Mouse (Mus musculus) neural tube, embryonic 11.5 days (tissue): ENCODE data around the gene H13. TPM values are rescaled to one million over a fixed set of nuclear protein-coding genes. Genes with fewer than 3 reads are reported as not detected.

Experiments used
- ATAC-seq: fragments of 200-750 bp; cut with Nextera tagmentation; 2 replicates; pipeline ENCODE4 v1.8.0; 2017; ENCODE audit warnings: moderate number of reproducible peaks, mild to moderate bottlenecking, moderate TSS enrichment, moderate library complexity; ENCODE audit not compliant: insufficient read depth, low FRiP score, low TSS enrichment
- DNase-seq: peaks from one replicate; pipeline ENCODE4 v3.0.0-alpha.2; 2015; ENCODE audit warnings: low spot score
- H3K27ac ChIP-seq: fragments of 300-500 bp; sonication (generic); 2 replicates; pipeline ENCODE4 v1.5.1; 2014; ENCODE audit warnings: low read depth, mild to moderate bottlenecking, low read length
- H3K27me3 ChIP-seq: fragments of 300-500 bp; sonication (generic); 2 replicates; pipeline ENCODE4 v1.6.1; 2014; ENCODE audit warnings: mild to moderate bottlenecking, low read length, mixed read lengths; ENCODE audit not compliant: control insufficient read depth, insufficient read depth
- H3K36me3 ChIP-seq: fragments of 300-500 bp; sonication (generic); 2 replicates; pipeline ENCODE4 v1.6.1; 2014; ENCODE audit warnings: mild to moderate bottlenecking, low read length, moderate library complexity, mixed read lengths; ENCODE audit not compliant: control insufficient read depth, insufficient read depth
- H3K4me1 ChIP-seq: fragments of 300-500 bp; sonication (generic); 2 replicates; pipeline ENCODE4 v1.6.1; 2014; ENCODE audit warnings: low read length, mixed read lengths; ENCODE audit not compliant: control insufficient read depth, insufficient read depth
- H3K4me2 ChIP-seq: fragments of 300-500 bp; sonication (generic); 2 replicates; pipeline ENCODE4 v1.6.1; 2014; ENCODE audit warnings: low read depth, mild to moderate bottlenecking, moderate library complexity
- H3K4me3 ChIP-seq: fragments of 300-500 bp; sonication (generic); 2 replicates; pipeline ENCODE4 v1.5.1; 2014; ENCODE audit warnings: low read depth, low read length
- H3K9ac ChIP-seq: fragments of 300-500 bp; sonication (generic); 2 replicates; pipeline ENCODE4 v1.6.1; 2014; ENCODE audit warnings: mild to moderate bottlenecking, low read length
- H3K9me3 ChIP-seq: fragments of 300-500 bp; sonication (generic); 2 replicates; pipeline ENCODE4 v1.6.1; 2016; ENCODE audit warnings: low read length; ENCODE audit not compliant: control insufficient read depth
- WGBS: fragments of 180-500 bp; shearing (Covaris S2); extraction: QIAGEN DNeasy Blood & Tissue Kit; methylation state at CpG from one replicate; pipeline ENCODE4 v1.1.7; 2014; 5-methylcytosine and 5-hydroxymethylcytosine counted together
- polyA plus RNA-seq: library from polyadenylated mRNA; unstranded; fragments of >200 nt; fragmentation: Nextera tagmentation; extraction: Ambion mirVana; gene quantifications from 2 replicates; pipeline ENCODE4 v1.2.1, GENCODE M21; 2014

H13 gene
- polyA plus RNA-seq, 1 experiment from 2014 or later: 123 TPM

DNA sequence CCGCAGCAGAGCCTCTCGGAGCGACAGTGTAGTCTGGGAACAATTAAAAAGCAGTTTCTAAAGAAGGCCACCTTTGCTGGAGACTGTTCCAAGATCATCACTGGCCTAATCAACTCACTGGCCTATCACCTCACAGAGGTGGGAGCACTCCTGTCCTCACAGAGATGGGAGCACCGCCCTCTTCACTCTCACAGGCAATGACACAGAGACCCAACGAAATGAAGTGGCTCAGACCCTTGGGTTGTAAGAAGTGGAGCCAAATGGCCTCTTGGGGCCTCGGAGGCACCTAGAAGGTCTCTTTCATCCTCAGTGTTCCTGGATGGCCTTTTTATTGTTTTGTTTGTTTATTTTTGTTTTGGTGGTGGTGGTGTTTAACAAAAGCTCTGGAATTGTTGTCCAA lies 57.0 kb downstream of the H13 start:
- Histone ChIP-seq H3K4me2 (no peak overlapping the region), H3K36me3 (no peaks in the 10 kb centered on the region), H3K9ac (no peak overlapping the region), H3K4me3 (no peak overlapping the region), H3K27me3 (no peaks in the 10 kb centered on the region), H3K27ac (no peak overlapping the region), H3K4me1 (peaks cover 22% of the 10 kb centered on the region; the same call in 1 of the 2 replicates), H3K9me3 (no peaks in the 10 kb centered on the region)
- ATAC-seq (no peak), DNase-seq (peak; percentile 7)
- 81% methylated on average over 6 of the region's 6 CpGs for WGBS

DNA sequence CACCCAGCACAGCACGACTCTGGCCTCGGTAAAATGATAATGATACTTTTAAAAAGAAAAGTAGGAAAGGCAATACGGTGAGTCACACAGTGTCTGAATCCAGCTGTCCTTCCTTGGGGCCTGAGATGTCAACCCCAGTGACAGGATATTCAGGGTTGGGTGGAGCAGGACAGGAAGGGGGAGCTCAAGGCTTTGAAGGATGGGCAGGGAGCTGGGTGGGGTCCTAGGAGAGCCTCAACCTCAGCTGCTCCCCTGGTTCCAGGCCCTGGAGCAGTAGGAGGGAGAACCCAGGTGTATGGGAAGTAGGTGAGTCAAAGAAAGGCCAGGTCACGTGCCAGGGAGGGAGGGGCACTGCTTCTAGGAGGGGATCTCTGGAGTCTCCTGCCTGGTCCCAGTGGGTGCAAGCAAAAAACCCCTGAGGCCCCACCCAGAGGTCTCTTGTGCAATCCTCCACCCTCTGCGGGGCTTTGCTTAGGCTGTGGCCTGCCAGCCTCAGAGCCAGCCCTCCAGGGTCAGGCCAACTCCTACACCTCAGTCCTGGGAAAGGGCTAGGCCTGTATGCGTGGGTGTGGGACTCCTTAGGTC lies 57.6 kb downstream of the H13 start:
- Histone ChIP-seq H3K36me3 (no peaks in the 10 kb centered on the region), H3K4me2 (no peak overlapping the region), H3K27ac (no peak overlapping the region), H3K9me3 (no peaks in the 10 kb centered on the region), H3K27me3 (no peaks in the 10 kb centered on the region), H3K4me3 (no peak overlapping the region), H3K4me1 (peaks cover 22% of the 10 kb centered on the region; the same call in 1 of the 2 replicates), H3K9ac (no peak overlapping the region)
- peak; percentile 5 for DNase-seq
- ATAC-seq: no peak
- 78% methylated on average over 6 of the region's 6 CpGs for WGBS

DNA sequence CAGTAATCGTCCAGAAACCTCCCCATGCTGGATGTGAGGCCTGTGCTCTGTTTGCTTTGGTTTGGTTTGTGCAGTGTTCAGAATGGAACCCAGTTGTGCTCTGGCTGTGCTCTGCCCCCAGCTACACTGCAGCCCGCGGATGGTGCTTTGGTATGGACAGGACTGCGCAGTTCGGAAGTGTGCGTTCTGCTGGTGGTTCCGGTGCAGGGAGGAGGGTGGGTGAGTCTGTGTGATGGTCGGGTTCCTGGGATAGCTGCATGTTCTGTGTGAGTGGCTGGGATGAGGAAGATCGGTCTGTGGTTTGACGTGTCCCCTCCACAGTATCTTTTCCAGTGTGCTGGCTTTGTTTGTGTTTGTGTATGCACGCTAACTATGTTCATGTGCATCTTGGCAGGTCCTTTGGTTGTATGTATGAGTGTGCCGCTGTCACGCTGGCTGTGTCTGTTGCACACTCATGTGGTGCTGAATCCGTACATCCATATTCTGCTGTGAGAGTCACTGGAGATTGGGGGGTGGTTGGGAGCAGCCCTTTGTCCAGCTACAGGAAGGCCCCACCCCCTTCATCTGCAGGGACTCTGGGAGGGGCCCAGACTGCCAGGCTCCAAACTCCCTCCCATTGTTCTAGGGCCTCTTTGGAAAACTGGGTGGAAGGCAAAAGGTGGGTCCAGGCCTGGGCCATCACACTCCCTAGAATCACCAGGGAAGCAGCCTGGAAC lies 58.7 kb downstream of the H13 start:
- peak; percentile 13 for DNase-seq
- 85% methylated on average over 14 of the region's 14 CpGs for WGBS
- no peaks in the 10 kb centered on the region for H3K27me3 ChIP-seq

DNA sequence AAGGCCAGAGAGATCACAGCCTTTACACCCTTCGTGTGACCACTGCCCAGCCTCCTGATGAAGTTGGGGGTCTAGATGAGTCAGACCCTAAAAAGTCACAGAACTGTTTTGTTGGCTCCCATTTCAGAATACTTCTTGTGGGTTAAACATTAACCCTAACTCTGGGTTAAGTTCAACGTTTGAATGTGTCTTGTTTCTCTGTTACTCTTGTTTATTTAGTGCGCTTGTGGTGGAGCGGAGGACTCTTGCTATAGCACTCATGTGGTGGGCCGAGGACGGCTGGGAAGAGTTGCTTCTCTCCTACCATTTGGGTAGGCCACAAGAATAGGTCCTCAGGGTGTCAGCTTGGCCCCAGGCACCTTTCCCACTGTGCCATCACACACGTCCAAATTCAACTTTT lies 59.3 kb downstream of the H13 start:
- Histone ChIP-seq H3K4me1 (peaks cover 20% of the 10 kb centered on the region; the same call in 1 of the 2 replicates), H3K9ac (no peak overlapping the region), H3K27me3 (no peaks in the 10 kb centered on the region), H3K4me3 (no peak overlapping the region), H3K4me2 (no peak overlapping the region), H3K27ac (0 out of 2 replicates have a peak overlapping the region, but pooled peaks have one; percentile 44), H3K36me3 (no peaks in the 10 kb centered on the region), H3K9me3 (no peaks in the 10 kb centered on the region)
- WGBS: 73% methylated on average over 7 of the region's 7 CpGs
- ATAC-seq (no peak), DNase-seq (peak; percentile 8)

More for the DNA sequence above, 58.7 kb downstream of the H13 start:
- Histone ChIP-seq H3K4me3 (no peak overlapping the region), H3K9ac (no peak overlapping the region), H3K27ac (0 out of 2 replicates have a peak overlapping the region, but pooled peaks have one; percentile 44), H3K36me3 (no peaks in the 10 kb centered on the region), H3K9me3 (no peaks in the 10 kb centered on the region), H3K4me2 (no peak overlapping the region), H3K4me1 (peaks cover 22% of the 10 kb centered on the region; the same call in 1 of the 2 replicates)
- no peak for ATAC-seq

DNA sequence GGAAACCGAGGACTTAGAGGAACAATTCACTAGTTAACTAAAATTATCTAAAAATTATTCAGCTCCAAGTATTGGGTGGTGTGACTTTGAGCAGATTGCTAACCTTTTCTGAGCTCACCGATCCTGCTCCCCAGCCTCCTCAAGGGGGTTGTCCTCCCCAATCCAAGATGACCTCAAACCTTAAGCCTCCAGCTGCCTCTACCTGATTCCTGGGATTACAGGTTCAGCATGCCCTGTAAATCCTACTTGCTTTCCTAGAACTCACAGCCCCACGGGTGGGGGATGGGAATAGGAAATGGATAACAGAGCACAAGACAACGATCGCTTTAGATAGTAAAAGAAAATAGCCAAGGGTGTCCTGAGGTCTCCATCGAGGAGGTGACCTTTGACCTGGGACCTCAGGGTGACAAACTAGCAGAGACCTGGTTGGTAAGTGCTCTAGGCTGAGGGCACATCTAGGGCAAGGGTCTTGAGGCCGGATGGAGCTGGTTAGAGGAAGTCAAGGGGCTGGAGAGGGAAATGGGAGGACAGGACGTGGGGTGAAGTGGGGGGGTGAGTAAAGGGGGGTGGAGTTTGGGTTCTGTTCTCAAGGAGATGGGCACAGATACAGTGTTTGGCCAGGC lies 59.9 kb downstream of the H13 start:
- WGBS: 44% methylated on average over 8 of the region's 8 CpGs
- ATAC-seq (no peak), DNase-seq (no peak)
- Histone ChIP-seq H3K27me3 (no peaks in the 10 kb centered on the region), H3K4me3 (no peak overlapping the region), H3K9me3 (no peaks in the 10 kb centered on the region), H3K4me2 (no peak overlapping the region), H3K4me1 (peaks cover 16% of the 10 kb centered on the region; the same call in 1 of the 2 replicates), H3K27ac (peak overlapping the region; percentile 5; the same call in 1 of the 2 replicates), H3K9ac (no peak overlapping the region), H3K36me3 (no peaks in the 10 kb centered on the region)

DNA sequence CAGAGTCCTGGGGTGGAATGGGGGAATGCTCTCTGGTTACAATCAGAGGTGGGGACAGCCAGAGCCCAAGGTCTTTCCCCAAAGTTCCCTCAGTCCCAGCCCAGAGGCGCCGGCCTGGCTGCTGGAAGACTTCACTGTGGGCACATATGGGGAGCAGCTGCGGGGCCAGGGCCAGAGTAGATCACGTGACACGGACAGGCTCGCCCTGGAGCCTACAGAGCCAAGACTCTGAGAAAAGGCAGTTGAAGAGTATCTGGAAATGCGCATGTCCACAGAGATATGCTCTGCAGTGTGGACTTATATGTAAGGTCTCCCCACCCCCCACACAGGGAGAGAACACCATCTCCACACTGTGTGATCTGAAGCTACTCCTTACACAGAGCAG lies 60.4 kb downstream of the H13 start:
- 32% methylated on average over 7 of the region's 7 CpGs for WGBS

DNA sequence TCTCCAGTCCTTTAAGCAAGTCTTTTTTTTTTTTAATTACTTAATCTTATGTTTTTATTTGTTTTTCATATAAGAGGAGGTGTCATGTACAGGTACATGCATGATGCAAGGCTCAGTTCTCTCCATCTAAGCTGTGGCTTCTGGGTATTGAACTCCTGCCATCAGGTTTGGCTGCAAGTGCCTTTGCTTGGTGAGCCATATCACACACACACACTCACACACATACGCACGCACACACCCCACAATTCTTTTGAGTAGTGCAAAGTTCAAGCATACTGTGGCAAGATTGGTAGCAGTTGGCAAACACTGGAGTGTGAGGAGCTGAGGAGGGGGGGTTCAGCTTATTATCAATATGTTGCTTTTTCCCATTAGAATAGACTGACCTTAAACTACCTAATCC lies 63.9 kb downstream of the H13 start:
- 96% methylated on average over 2 of the region's 2 CpGs for WGBS
- Histone ChIP-seq H3K27me3 (no peaks in the 10 kb centered on the region), H3K27ac (no peak overlapping the region), H3K36me3 (no peaks in the 10 kb centered on the region), H3K4me3 (no peak overlapping the region), H3K9me3 (no peaks in the 10 kb centered on the region), H3K4me1 (peaks cover 25% of the 10 kb centered on the region), H3K9ac (no peak overlapping the region), H3K4me2 (no peak overlapping the region)
- ATAC-seq (no peak), DNase-seq (peak; percentile 14)

More for the DNA sequence above, 60.4 kb downstream of the H13 start:
- H3K27ac ChIP-seq: peak overlapping the region; percentile 5; the same call in 1 of the 2 replicates
- peaks cover 17% of the 10 kb centered on the region for H3K4me1 ChIP-seq
- no peaks in the 10 kb centered on the region for H3K27me3 ChIP-seq
- no peaks in the 10 kb centered on the region for H3K36me3 ChIP-seq
- H3K9ac ChIP-seq: no peak overlapping the region
- H3K9me3 ChIP-seq: no peaks in the 10 kb centered on the region
- DNase-seq (peak; percentile 73), ATAC-seq (0 out of 2 replicates have a peak, but pooled peaks have one; percentile 25)
- H3K4me2 ChIP-seq: no peak overlapping the region
- H3K4me3 ChIP-seq: no peak overlapping the region

DNA sequence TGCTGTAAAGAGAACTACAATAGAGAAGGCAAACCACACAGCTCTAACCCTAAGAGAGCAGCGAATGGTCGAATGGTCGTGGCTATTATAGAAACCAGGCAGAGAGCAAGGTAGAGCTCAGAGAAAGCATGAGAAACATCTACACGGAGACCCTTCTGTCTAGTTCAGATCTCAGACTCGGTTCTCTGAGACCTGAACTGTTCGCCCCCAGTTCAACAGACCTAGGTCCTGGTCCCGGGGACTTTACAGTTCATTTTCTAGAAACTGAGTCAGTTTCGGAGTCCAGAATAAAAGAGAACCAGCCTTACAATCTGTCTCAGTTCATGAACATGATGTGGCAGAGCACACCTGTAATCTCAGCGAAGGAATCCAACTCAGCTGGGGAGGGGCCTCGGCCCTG lies 65.2 kb downstream of the H13 start:
- peak; percentile 35 for DNase-seq
- peaks cover 32% of the 10 kb centered on the region for H3K4me1 ChIP-seq
- no peaks in the 10 kb centered on the region for H3K27me3 ChIP-seq
- H3K9me3 ChIP-seq: no peaks in the 10 kb centered on the region
- H3K36me3 ChIP-seq: no peaks in the 10 kb centered on the region
- peak overlapping the region; percentile 89; the same call in 1 of the 2 replicates for H3K27ac ChIP-seq
- H3K4me2 ChIP-seq: peak overlapping the region; percentile 83
- no peak for ATAC-seq
- peak overlapping the region; percentile 15; the same call in 1 of the 2 replicates for H3K9ac ChIP-seq
- 15% methylated on average over 10 of the region's 10 CpGs for WGBS
- H3K4me3 ChIP-seq: peak overlapping the region; percentile 82
